Mouse (Mus musculus) brain, adult 2 months (tissue): Measurements from ENCODE around the gene Elf5.

ENCODE experiments used
- DNase-seq: peaks from one replicate; pipeline ENCODE4 v3.0.0; 2011; ENCODE audit warnings: low read depth, low spot score

Elf5 gene

GRCm38 (mm10) chr2:103411348-103411747 is at the start of gene Elf5:
Elf5 (plus strand) TSS chr2:103411688.
- no peak for DNase-seq

GRCm38 (mm10) chr2:103372541-103372940 is 38.9 kb upstream of the Elf5 start:
- peak; percentile 11 for DNase-seq

DNA sequence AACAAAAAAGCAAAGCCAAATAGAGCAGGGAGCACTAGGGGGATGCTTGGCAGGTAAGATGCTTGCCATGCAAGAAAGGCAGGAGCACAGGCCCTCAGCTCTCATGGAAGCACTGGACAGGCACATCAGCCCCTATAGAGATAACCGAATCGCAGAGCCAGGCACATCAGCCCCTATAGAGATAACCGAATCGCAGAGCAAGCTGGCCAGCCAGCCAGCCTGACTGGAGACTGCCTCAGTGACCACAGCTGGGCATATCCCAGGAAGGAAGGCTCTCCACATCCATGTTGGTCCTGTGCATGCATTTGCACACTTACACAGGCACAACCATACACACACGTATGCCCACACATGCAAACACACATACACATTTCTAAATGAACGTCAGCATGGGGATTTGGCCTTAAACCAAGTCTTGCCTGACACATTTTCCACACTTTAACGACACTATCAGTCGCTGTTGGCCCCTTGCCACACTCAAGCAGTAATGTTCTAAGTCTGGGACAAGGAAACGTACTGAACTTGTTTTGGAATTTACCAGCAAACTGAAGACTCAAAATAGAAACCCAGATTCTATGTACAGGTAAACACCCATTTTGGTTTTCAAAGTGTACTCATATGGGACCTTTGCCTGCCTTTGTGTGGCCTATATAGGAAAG is 31.9 kb upstream of the Elf5 start:
- DNase-seq = no peak

DNA sequence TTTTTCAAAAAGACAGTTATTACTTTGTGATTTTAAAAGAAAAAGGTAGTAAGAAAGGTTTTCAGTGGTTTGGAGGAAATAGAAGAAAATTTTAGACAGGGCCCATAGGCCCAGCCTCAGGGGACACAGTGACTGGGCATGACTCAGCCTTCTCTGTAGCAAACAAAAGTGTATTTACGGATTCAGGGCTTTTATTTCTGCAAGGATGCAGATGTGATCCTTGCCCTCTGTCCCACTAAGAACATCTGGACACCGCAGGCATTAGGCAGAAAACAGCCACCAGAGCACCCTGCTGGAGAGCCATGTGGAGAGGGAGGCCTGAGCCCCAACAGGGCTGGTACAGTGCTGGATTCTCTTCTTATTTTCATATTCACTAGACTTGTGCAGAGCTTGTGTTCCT is 29.3 kb upstream of the Elf5 start:
- DNase-seq = no peak

GRCm38 (mm10) chr2:103387881-103388280 is 23.6 kb upstream of the Elf5 start:
- DNase-seq = no peak

- no peak for DNase-seq
Observed at GRCm38 (mm10) chr2:103388311-103388710, 23.2 kb upstream of the Elf5 start.

- peak; percentile 84 for DNase-seq
Observed at GRCm38 (mm10) chr2:103390086-103390988, 21.2 kb upstream of the Elf5 start.

- no peak for DNase-seq
Observed at GRCm38 (mm10) chr2:103391626-103392025, 19.9 kb upstream of the Elf5 start.

DNA sequence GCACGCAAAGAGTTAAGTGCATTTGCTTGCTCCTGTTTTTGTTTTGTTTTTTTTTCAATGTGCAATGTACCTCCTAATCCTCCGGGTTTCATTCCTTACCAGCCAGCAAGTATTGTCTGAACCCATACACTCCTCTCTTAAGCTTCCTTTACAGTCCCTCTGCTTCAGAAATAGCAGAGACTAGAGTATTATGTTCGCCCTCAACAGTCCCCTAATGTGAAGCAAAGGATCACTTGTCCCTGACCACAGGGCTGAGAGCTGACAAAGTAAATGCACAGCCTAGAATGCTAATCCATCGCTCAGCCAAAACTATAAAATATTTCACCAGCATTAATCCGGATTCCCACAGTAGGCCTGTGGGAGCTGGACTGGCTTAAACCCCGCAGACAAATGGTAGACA is 13.4 kb upstream of the Elf5 start:
- DNase-seq = no peak

DNA sequence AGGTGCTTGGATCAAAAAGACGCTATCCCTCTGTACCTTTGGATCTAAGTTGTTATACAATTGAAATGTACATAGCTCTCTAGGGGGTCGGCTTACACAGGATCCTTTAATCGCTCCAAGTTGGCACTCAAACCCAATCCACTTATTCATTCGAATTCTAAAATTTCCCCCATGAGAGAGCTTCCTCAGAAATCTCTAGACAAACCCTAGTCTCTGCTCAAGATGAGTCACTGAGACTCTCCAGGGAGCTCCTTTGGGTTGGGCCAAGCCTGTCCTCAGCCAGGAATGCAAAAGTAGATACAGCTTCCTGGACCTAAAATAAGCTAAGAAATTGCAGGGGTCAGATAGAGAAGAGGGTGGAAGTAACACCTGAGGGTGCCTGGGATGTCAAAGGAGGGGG is 10.8 kb upstream of the Elf5 start:
- peak; percentile 31 for DNase-seq

- peak; percentile 24 for DNase-seq
Observed at GRCm38 (mm10) chr2:103406239-103406638, 5.2 kb upstream of the Elf5 start.

GRCm38 (mm10) chr2:103411816-103412215 is 328 bp downstream of the Elf5 start:
- DNase-seq = no peak

GRCm38 (mm10) chr2:103413381-103413780 is 1.9 kb downstream of the Elf5 start:
- DNase-seq = no peak

- no peak for DNase-seq
Observed at GRCm38 (mm10) chr2:103415774-103416173, 4.3 kb downstream of the Elf5 start.

DNA sequence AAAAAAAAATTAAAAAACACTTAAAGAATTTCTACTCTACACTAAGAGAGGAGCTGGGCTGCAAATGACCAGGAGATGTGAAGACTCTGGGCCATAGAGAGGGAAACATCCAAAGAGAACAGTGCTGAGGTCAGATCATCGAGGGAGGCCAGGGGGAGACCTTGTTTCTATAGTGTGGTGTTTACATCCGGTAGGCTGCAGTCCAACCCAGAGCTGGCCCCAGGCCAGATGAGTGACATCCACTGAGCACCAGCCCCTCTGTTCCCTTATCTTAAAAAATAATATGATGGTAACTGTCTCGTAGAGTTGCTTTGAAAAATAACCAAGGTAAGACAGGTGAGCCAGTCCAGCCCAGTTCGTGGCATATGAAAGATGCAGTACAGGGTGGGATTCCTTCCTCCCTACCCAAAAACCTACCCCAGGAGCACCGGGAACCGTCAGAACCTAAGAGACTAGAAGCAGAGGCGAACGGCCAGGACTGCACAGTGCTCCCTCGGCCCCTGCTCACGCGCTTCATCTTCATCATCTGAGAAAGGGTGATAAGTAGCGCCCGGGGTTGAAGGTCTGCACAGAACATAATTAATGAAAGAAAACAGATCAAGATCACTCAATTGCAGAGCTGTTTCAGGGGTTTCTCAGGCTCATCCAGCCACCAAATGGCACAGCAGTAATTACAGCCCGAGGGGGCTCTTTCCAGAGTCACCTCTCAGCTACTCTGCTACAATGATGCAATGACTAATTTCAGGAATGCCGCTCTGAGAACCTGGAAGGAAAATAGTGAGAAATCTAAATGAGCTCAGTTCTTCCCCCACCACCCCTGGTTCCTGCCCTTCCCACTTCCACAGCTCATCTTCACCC is 9.4 kb downstream of the Elf5 start:
- no peak for DNase-seq

- no peak for DNase-seq
Observed at GRCm38 (mm10) chr2:103423884-103424283, 12.4 kb downstream of the Elf5 start.

DNA sequence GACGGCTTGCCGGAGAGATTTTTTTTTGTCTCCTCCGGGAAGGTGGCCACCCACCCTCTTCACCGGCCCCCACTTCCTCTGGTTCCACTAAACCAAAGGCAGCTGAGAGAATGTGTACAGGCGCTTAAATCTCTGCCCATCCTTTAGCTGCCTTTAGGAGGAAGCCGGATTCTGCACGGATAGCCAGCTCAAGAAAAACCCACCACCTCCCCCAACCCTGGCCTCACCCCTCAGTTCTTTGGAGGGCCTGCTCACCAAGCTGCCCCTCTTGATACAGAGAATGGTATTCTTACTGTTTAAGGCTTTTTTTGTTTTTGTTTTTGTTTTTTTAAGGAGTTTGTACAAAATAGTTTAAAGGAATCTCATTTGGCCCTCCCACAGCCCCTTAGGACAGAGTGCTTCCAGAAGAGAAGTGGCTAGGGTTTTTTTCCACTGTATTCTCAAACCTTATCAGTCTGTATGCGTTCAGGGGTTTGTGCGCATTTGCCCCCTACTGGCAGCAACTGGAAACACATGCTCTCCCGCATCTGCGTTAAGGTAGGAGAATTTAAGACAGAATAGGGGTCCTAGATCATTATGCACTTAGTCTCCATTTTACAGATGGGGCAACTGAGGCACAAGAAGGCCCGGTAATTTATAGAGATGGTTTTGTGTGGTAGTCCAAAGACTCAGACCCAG is 13.0 kb downstream of the Elf5 start:
- peak; percentile 71 for DNase-seq

DNA sequence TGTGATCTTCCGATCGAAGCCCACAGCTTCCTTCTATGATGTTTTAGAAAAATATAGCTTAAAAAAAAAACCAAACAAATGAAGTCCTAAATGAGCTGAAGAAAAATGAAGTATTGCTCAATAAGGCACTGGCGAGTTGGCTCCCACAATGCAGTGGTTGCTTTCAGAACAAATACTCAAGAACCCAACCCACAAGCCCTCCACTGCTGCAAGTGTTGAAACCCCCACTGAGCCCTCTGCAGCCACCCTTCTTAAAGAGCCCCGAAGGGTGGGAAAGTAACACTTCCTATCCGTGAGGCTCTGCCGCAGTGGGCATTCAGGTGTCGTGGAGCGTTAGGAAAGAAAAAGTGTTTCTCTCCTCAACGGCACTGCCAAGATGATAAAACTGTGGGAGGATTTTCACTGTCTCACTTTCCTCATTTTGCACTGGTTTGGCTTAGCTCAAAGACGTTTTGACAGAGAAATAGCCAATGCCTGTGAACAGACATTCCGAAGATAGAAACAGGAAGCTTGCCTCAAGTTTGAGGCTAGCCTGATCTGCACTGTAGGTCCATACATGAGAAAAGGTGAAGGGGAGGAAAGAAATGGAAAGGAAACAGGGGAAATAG is 14.1 kb downstream of the Elf5 start:
- DNase-seq = peak; percentile 27

- DNase-seq = no peak
Observed at GRCm38 (mm10) chr2:103428356-103428755, 16.9 kb downstream of the Elf5 start.

DNA sequence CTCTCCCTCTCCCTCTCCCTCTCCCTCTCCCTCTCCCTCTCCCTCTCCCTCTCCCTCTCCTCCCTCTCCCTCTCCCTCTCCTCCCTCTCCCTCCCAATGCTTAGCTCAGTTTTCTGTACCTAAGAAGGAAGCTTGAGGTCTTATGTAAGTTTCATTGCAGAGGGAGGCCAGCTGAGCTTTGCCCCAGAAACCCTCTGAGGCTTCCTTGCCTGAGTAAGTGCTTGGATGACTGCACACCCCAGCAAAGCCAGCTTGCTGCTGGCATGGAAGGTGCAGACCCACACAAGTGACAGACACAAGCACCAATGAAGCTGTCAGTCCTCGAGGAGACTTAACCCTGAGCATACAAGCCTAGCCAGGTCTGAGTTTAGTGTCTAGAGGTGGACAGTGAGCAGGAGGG is 19.2 kb downstream of the Elf5 start:
- DNase-seq = peak; percentile 59

DNA sequence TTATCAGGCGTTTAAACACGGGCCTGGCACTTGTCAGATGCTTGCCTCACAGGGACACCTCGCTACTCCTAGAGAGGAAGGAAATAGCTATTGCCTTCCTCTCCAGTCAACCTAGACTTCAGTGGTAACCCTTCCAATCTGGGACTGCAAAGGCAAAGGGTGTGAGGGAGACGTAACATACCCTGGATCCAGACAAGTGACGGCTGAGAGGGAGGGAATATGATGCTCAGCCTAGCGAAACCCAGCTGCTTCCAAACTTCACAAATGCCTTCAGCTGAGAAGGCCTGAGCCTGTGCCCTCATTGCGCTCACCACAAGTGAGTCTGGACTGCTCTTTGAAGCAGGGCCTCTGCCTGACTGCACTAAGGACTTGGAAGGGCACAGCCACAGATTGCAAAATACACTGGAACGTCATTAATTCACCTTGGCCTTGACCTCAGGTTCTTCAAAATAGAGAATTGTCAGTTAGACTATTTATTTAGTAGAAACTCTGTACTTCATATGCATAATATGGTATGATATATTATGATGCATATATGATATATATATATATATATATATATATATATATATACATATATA is 21.3 kb downstream of the Elf5 start:
- DNase-seq = no peak
